Mouse (Mus musculus) thymus, adult 2 months (tissue): ENCODE measurements at regions not wholly inside any gene's neighbourhood (a gene's known extent, or its start where the extent isn't known, plus 50 kb on each side); places are given as distances from the start of the nearest gene placed in this dataset.

Experiments
- CTCF ChIP-seq: fragments of 200-500 bp; IDR thresholded peaks from 2 replicates; pipeline ENCODE4 v1.5.1; 2012; ENCODE audit warnings: mild to moderate bottlenecking, control low read depth, low read length, moderate library complexity, borderline replicate concordance; ENCODE audit not compliant: control insufficient read depth, poor library complexity, insufficient read depth; ENCODE audit errors: extremely low read depth
- POLR2A ChIP-seq: fragments of 200-500 bp; IDR thresholded peaks from 2 replicates; pipeline ENCODE4 v1.6.1; 2012; ENCODE audit warnings: mild to moderate bottlenecking, low read length, control low read depth, moderate library complexity; ENCODE audit not compliant: control insufficient read depth, poor library complexity, insufficient read depth; ENCODE audit errors: extremely low read depth

- TF ChIP-seq POLR2A (no peak), CTCF (no peak)
Measured at GRCm38 (mm10) chr14:104694174-104694803, 171.8 kb upstream of the Rnf219 start.
